Mouse (Mus musculus) hindbrain, embryonic 13.5 days (tissue): Measurements from ENCODE around the gene Foxn1. TPM values are rescaled to one million over a fixed set of nuclear protein-coding genes. Genes with fewer than 3 reads are reported as not detected.

Source experiments
- ATAC-seq: fragments of 200-750 bp; cut with Nextera tagmentation; 2 replicates; pipeline ENCODE4 v1.8.0; 2017; ENCODE audit warnings: moderate TSS enrichment; ENCODE audit not compliant: low FRiP score
- H3K27ac ChIP-seq: fragments of 300-500 bp; sonication (generic); 2 replicates; pipeline ENCODE4 v1.5.1; 2015; ENCODE audit warnings: inconsistent platforms, mild to moderate bottlenecking, moderate library complexity
- H3K27me3 ChIP-seq: fragments of 300-500 bp; sonication (generic); 2 replicates; pipeline ENCODE4 v1.6.1; 2015; ENCODE audit warnings: mild to moderate bottlenecking, inconsistent platforms
- H3K36me3 ChIP-seq: fragments of 300-500 bp; sonication (generic); 2 replicates; pipeline ENCODE4 v1.6.1; 2015; ENCODE audit warnings: mild to moderate bottlenecking, inconsistent platforms
- H3K4me1 ChIP-seq: fragments of 300-500 bp; sonication (generic); replicated peaks from 2 replicates; pipeline ENCODE4 v1.6.1; 2015; ENCODE audit warnings: inconsistent platforms
- H3K4me2 ChIP-seq: fragments of 300-500 bp; sonication (generic); 2 replicates; pipeline ENCODE4 v1.6.1; 2015; ENCODE audit warnings: inconsistent platforms, mild to moderate bottlenecking, moderate library complexity
- H3K4me3 ChIP-seq: fragments of 300-500 bp; sonication (generic); 2 replicates; pipeline ENCODE4 v1.5.1; 2015; ENCODE audit warnings: mild to moderate bottlenecking, inconsistent platforms
- H3K9ac ChIP-seq: fragments of 300-500 bp; sonication (generic); 2 replicates; pipeline ENCODE4 v1.6.1; 2015; ENCODE audit warnings: mild to moderate bottlenecking, inconsistent platforms
- H3K9me3 ChIP-seq: fragments of 300-500 bp; sonication (generic); 2 replicates; pipeline ENCODE4 v1.6.1; 2016; ENCODE audit warnings: inconsistent platforms
- WGBS: fragments of 180-500 bp; shearing (Covaris S2); methylation state at CpG from one replicate; pipeline ENCODE4 v1.1.7; 2015; 5-methylcytosine and 5-hydroxymethylcytosine counted together
- polyA plus RNA-seq: library from polyadenylated mRNA; unstranded; fragments of >200 nt; fragmentation: Nextera tagmentation; extraction: Ambion mirVana; gene quantifications from 2 replicates; pipeline ENCODE4 v1.2.1, GENCODE M21; 2015

The Foxn1 gene
- polyA plus RNA-seq, 1 experiment from 2014 or later = not detected

GRCm38 (mm10) chr11:78420263-78420889 lies 34.0 kb upstream of the Foxn1 start:
- Histone ChIP-seq H3K4me1 (no peaks in the 10 kb centered on the region), H3K9me3 (no peaks in the 10 kb centered on the region), H3K36me3 (no peaks in the 10 kb centered on the region), H3K4me3 (no peak overlapping the region), H3K9ac (no peak overlapping the region), H3K27ac (no peak overlapping the region), H3K27me3 (peaks cover 7% of the 10 kb centered on the region; the same call in 1 of the 2 replicates), H3K4me2 (no peak overlapping the region)
- 82% methylated on average over 12 of the region's 12 CpGs for WGBS
- no peak for ATAC-seq

- Histone ChIP-seq H3K36me3 (no peaks in the 10 kb centered on the region), H3K9ac (no peak overlapping the region), H3K27me3 (peaks cover 7% of the 10 kb centered on the region; the same call in 1 of the 2 replicates), H3K4me2 (no peak overlapping the region), H3K9me3 (no peaks in the 10 kb centered on the region), H3K4me1 (no peaks in the 10 kb centered on the region), H3K4me3 (no peak overlapping the region), H3K27ac (no peak overlapping the region)
- ATAC-seq = no peak
- 78% methylated on average over 6 of the region's 6 CpGs for WGBS
Measured at GRCm38 (mm10) chr11:78416854-78417253, 30.5 kb upstream of the Foxn1 start.

GRCm38 (mm10) chr11:78412861-78413260 lies 26.5 kb upstream of the Foxn1 start:
- Histone ChIP-seq H3K4me1 (no peaks in the 10 kb centered on the region), H3K4me2 (no peak overlapping the region), H3K36me3 (no peaks in the 10 kb centered on the region), H3K27ac (no peak overlapping the region), H3K9ac (no peak overlapping the region), H3K27me3 (no peaks in the 10 kb centered on the region), H3K4me3 (no peak overlapping the region), H3K9me3 (no peaks in the 10 kb centered on the region)
- WGBS = 67% methylated on average over 6 of the region's 6 CpGs
- no peak for ATAC-seq

- no peak overlapping the region for H3K27ac ChIP-seq
- H3K4me3 ChIP-seq = no peak overlapping the region
- 78% methylated on average over 6 of the region's 6 CpGs for WGBS
Measured at GRCm38 (mm10) chr11:78412324-78412850, 26.0 kb upstream of the Foxn1 start.

GRCm38 (mm10) chr11:78411606-78412323 lies 25.4 kb upstream of the Foxn1 start:
- no peak for ATAC-seq
- Histone ChIP-seq H3K27ac (no peak overlapping the region), H3K4me3 (no peak overlapping the region), H3K9me3 (no peaks in the 10 kb centered on the region), H3K27me3 (no peaks in the 10 kb centered on the region), H3K4me1 (no peaks in the 10 kb centered on the region), H3K36me3 (no peaks in the 10 kb centered on the region), H3K9ac (no peak overlapping the region), H3K4me2 (no peak overlapping the region)
- WGBS = 81% methylated on average over 11 of the region's 11 CpGs

More at GRCm38 (mm10) chr11:78412324-78412850, 26.0 kb upstream of the Foxn1 start:
- ATAC-seq = no peak
- no peak overlapping the region for H3K9ac ChIP-seq
- H3K4me1 ChIP-seq = no peaks in the 10 kb centered on the region
- H3K4me2 ChIP-seq = no peak overlapping the region
- no peaks in the 10 kb centered on the region for H3K9me3 ChIP-seq
- H3K27me3 ChIP-seq = no peaks in the 10 kb centered on the region
- H3K36me3 ChIP-seq = no peaks in the 10 kb centered on the region

GRCm38 (mm10) chr11:78408256-78409240 lies 22.2 kb upstream of the Foxn1 start:
- 0 out of 2 replicates have a peak, but pooled peaks cover 3% of the 10 kb centered on the region for H3K27me3 ChIP-seq
- no peak overlapping the region for H3K27ac ChIP-seq
- no peak overlapping the region for H3K9ac ChIP-seq
- ATAC-seq = no peak
- H3K4me2 ChIP-seq = no peak overlapping the region
- H3K36me3 ChIP-seq = no peaks in the 10 kb centered on the region
- no peaks in the 10 kb centered on the region for H3K4me1 ChIP-seq
- H3K4me3 ChIP-seq = no peak overlapping the region
- WGBS = 85% methylated on average over 9 of the region's 9 CpGs
- no peaks in the 10 kb centered on the region for H3K9me3 ChIP-seq

- Histone ChIP-seq H3K27me3 (peaks cover 14% of the 10 kb centered on the region; the same call in 1 of the 2 replicates), H3K36me3 (no peaks in the 10 kb centered on the region), H3K27ac (no peak overlapping the region), H3K4me2 (no peak overlapping the region), H3K4me3 (no peak overlapping the region), H3K4me1 (peaks cover 5% of the 10 kb centered on the region; the same call in 1 of the 2 replicates), H3K9ac (no peak overlapping the region), H3K9me3 (no peaks in the 10 kb centered on the region)
- ATAC-seq = no peak
- 82% methylated on average over 6 of the region's 6 CpGs for WGBS
Measured at GRCm38 (mm10) chr11:78402062-78402461, 15.7 kb upstream of the Foxn1 start.

GRCm38 (mm10) chr11:78401469-78401868 lies 15.1 kb upstream of the Foxn1 start:
- 74% methylated on average over 3 of the region's 3 CpGs for WGBS
- H3K27me3 ChIP-seq = peaks cover 14% of the 10 kb centered on the region; the same call in 1 of the 2 replicates
- no peak for ATAC-seq
- no peak overlapping the region for H3K4me3 ChIP-seq
- H3K4me2 ChIP-seq = no peak overlapping the region
- H3K9ac ChIP-seq = no peak overlapping the region
- H3K27ac ChIP-seq = no peak overlapping the region
- H3K9me3 ChIP-seq = no peaks in the 10 kb centered on the region
- H3K36me3 ChIP-seq = no peaks in the 10 kb centered on the region
- peaks cover 9% of the 10 kb centered on the region; the same call in 1 of the 2 replicates for H3K4me1 ChIP-seq

GRCm38 (mm10) chr11:78400936-78401335 lies 14.6 kb upstream of the Foxn1 start:
- Histone ChIP-seq H3K4me3 (no peak overlapping the region), H3K4me1 (peaks cover 9% of the 10 kb centered on the region; the same call in 1 of the 2 replicates), H3K27me3 (peaks cover 14% of the 10 kb centered on the region; the same call in 1 of the 2 replicates), H3K36me3 (no peaks in the 10 kb centered on the region), H3K4me2 (no peak overlapping the region), H3K27ac (no peak overlapping the region), H3K9me3 (no peaks in the 10 kb centered on the region), H3K9ac (no peak overlapping the region)
- no peak for ATAC-seq
- WGBS = 63% methylated on average over 3 of the region's 3 CpGs

- ATAC-seq = no peak
- Histone ChIP-seq H3K4me1 (peaks cover 9% of the 10 kb centered on the region; the same call in 1 of the 2 replicates), H3K9ac (no peak overlapping the region), H3K27ac (no peak overlapping the region), H3K4me3 (no peak overlapping the region), H3K27me3 (peaks cover 14% of the 10 kb centered on the region; the same call in 1 of the 2 replicates), H3K36me3 (no peaks in the 10 kb centered on the region), H3K4me2 (no peak overlapping the region), H3K9me3 (no peaks in the 10 kb centered on the region)
- 18% methylated on average over 8 of the region's 8 CpGs for WGBS
Measured at GRCm38 (mm10) chr11:78399680-78400079, 13.3 kb upstream of the Foxn1 start.

GRCm38 (mm10) chr11:78398212-78398611 lies 11.9 kb upstream of the Foxn1 start:
- H3K27me3 ChIP-seq = peaks cover 11% of the 10 kb centered on the region; the same call in 1 of the 2 replicates
- H3K4me3 ChIP-seq = no peak overlapping the region
- no peak for ATAC-seq
- H3K4me2 ChIP-seq = no peak overlapping the region
- no peaks in the 10 kb centered on the region for H3K9me3 ChIP-seq
- H3K4me1 ChIP-seq = peaks cover 9% of the 10 kb centered on the region; the same call in 1 of the 2 replicates
- peak overlapping the region; percentile 46; the same call in 1 of the 2 replicates for H3K9ac ChIP-seq
- no peak overlapping the region for H3K27ac ChIP-seq
- H3K36me3 ChIP-seq = no peaks in the 10 kb centered on the region
- WGBS = 59% methylated on average over 6 of the region's 6 CpGs
